Mouse (Mus musculus): ENCODE data around the gene Ggta1.

GRCm38 (mm10) chr2:35487700-35488099 lies 24.7 kb upstream of the Ggta1 start:
- TF ChIP-seq CTCF (conservative IDR thresholded peaks at IDR 0.05 in 1 of 2, IDR thresholded peaks at IDR 0.05 in 1 of 2; ENCODE audit: low read depth in 2 of 2, low read length in 2 of 2) (no peak), MXI1 (IDR thresholded peaks at IDR 0.05; ENCODE audit: low read depth, low read length) (no peak), POLR2A (IDR thresholded peaks at IDR 0.05; ENCODE audit: low read depth, low read length) (no peak), CHD2 (IDR thresholded peaks at IDR 0.05; ENCODE audit: low read length) (no peak), EP300 (IDR thresholded peaks at IDR 0.05; ENCODE audit: low read length) (no peak), SMC3 (IDR thresholded peaks at IDR 0.05; ENCODE audit: low read depth, low read length) (no peak), KAT2A (IDR thresholded peaks at IDR 0.05; ENCODE audit: insufficient replicate concordance, low read length) (no peak), MEF2A (IDR thresholded peaks at IDR 0.05; ENCODE audit: borderline replicate concordance, low read depth, low read length) (no peak), USF1 (IDR thresholded peaks at IDR 0.05; ENCODE audit: low read depth, low read length) (no peak), E2F4 (IDR thresholded peaks at IDR 0.05; ENCODE audit: insufficient replicate concordance, low read depth, low read length) (no peak)

All from CH12.LX (cell line).